Mouse (Mus musculus): ENCODE data around the gene Ptpa. TPM values are rescaled to one million over a fixed set of nuclear protein-coding genes. Genes with fewer than 3 reads are reported as not detected.

The Ptpa gene
- polyA plus RNA-seq, 1 experiment = 132 TPM

DNA sequence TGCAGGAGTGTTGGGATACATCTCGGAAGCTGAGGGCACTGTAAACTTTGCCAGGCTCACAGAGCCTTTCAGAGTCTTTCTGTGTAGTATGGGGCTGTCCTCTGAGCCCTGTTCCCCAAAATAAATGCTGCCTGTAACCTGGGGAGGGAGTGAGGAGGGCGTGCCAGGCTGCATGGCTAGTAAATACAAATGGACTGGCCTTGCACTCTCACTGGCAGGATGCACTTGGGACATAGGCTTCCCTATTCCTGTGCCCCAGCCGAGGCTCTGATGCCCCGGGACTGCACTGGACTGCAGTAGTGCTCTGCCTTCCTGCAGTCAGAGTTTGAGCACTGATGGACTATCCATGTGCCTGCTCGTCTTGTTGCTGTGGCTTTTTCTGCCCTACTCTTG lies 26.7 kb downstream of the Ptpa start:
- TF ChIP-seq CTCF (conservative IDR thresholded peaks at IDR 0.05; ENCODE audit: insufficient read depth, insufficient read length, low read depth, low read length) (no peak), POLR2A (IDR thresholded peaks at IDR 0.05; ENCODE audit: low read depth, low read length) (no peak)
- Histone ChIP-seq H3K4me3 (ENCODE audit: insufficient read depth, low read depth, low read length) (peak overlapping the region; percentile 41), H3K27ac (ENCODE audit: insufficient read depth, low read depth, low read length) (peak overlapping the region; percentile 97), H3K4me1 (ENCODE audit: control insufficient read depth, insufficient read depth, low read length) (peaks cover 53% of the 10 kb centered on the region), H3K36me3 (ENCODE audit: control insufficient read depth, insufficient read depth, low read length) (no peaks in the 10 kb centered on the region; the same call in 1 of the 2 replicates), H3K27me3 (replicated peaks; ENCODE audit: control insufficient read depth, insufficient read depth, low read length) (no peaks in the 10 kb centered on the region)
- no peak for DNase-seq
- 17% methylated on average over 5 of the region's 5 CpGs for WGBS

DNA sequence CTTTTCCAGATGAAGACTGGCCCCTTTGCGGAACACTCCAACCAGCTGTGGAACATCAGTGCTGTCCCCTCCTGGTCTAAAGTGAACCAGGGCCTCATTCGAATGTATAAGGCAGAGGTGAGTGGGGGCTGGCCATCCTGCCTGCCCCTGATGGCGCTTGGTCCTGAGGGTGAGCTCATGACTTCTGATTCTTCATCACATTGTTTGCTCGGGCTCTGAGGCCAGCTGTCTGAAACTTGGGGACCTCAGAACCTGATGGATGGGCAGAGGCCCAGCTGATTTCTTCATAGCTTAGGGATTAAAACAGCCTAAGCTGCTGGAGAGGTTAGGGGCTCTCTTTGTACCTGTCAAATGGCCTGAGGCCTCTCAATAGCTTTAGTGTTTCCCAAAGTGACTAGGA lies 27.4 kb downstream of the Ptpa start:
- TF ChIP-seq POLR2A (IDR thresholded peaks at IDR 0.05; ENCODE audit: low read depth, low read length) (no peak), CTCF (conservative IDR thresholded peaks at IDR 0.05; ENCODE audit: insufficient read depth, insufficient read length, low read depth, low read length) (no peak)
- no peaks in the 10 kb centered on the region for H3K27me3 ChIP-seq (replicated peaks; ENCODE audit: control insufficient read depth, insufficient read depth, low read length)
- no peaks in the 10 kb centered on the region; the same call in 1 of the 2 replicates for H3K36me3 ChIP-seq (ENCODE audit: control insufficient read depth, insufficient read depth, low read length)
- peaks cover 53% of the 10 kb centered on the region for H3K4me1 ChIP-seq (ENCODE audit: control insufficient read depth, insufficient read depth, low read length)
- no peak overlapping the region for H3K4me3 ChIP-seq (ENCODE audit: insufficient read depth, low read depth, low read length)
- DNase-seq = no peak
- H3K27ac ChIP-seq (ENCODE audit: insufficient read depth, low read depth, low read length) = peak overlapping the region; percentile 97
- WGBS = 51% methylated on average over 4 of the region's 4 CpGs

DNA sequence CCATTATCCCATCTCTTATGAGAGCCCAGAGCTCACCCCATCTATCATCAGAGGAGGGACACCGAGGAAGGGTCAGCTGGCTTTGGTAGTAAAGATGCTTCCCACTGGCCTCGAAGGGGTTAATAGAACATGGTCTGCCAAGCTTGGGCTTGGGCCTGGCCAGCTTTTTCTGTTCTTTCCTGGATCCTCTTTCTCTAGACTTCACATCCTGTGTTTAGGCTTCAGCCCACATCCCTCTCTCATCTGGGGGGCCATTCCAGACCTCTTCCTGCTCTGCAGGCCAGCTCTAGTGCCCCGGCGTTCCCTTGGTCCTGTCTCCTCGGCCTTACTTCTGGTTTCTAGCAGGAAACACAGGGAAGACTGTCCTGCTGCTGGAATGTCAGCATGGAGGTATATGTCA lies 28.2 kb downstream of the Ptpa start:
- TF ChIP-seq POLR2A (IDR thresholded peaks at IDR 0.05; ENCODE audit: low read depth, low read length) (no peak), CTCF (conservative IDR thresholded peaks at IDR 0.05; ENCODE audit: insufficient read depth, insufficient read length, low read depth, low read length) (no peak)
- H3K27ac ChIP-seq (ENCODE audit: insufficient read depth, low read depth, low read length) = peak overlapping the region; percentile 12; the same call in 1 of the 2 replicates
- H3K27me3 ChIP-seq (replicated peaks; ENCODE audit: control insufficient read depth, insufficient read depth, low read length) = no peaks in the 10 kb centered on the region
- H3K4me1 ChIP-seq (ENCODE audit: control insufficient read depth, insufficient read depth, low read length) = peaks cover 53% of the 10 kb centered on the region
- H3K36me3 ChIP-seq (ENCODE audit: control insufficient read depth, insufficient read depth, low read length) = no peaks in the 10 kb centered on the region
- DNase-seq = no peak
- no peak overlapping the region for H3K4me3 ChIP-seq (ENCODE audit: insufficient read depth, low read depth, low read length)
- 50% methylated on average over 5 of the region's 5 CpGs for WGBS

DNA sequence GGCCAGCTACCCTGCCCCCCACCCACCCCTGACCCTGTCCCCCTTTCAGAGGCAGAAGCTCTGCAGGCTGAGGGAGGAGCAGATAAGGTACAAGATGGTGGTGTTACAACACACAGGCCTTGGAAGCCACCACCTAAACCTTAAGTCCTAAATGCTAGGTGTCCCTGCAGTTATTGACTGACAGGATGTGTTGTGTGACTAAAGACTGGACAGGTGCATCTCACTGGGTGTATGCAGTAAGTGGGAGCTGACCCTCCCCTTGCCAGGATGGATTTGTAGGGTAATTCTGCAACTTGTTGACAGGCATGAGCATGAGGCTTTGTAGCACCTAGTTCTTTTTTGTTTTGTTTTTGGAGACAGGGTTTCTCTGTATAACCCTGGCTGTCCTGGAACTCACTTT lies 28.6 kb downstream of the Ptpa start:
- TF ChIP-seq CTCF (conservative IDR thresholded peaks at IDR 0.05; ENCODE audit: insufficient read depth, insufficient read length, low read depth, low read length) = no peak
- TF ChIP-seq POLR2A (IDR thresholded peaks at IDR 0.05; ENCODE audit: low read depth, low read length) = no peak
- Histone ChIP-seq H3K27ac (ENCODE audit: insufficient read depth, low read depth, low read length) (peak overlapping the region; percentile 46; the same call in 1 of the 2 replicates), H3K4me1 (ENCODE audit: control insufficient read depth, insufficient read depth, low read length) (peaks cover 50% of the 10 kb centered on the region), H3K36me3 (ENCODE audit: control insufficient read depth, insufficient read depth, low read length) (no peaks in the 10 kb centered on the region), H3K4me3 (ENCODE audit: insufficient read depth, low read depth, low read length) (no peak overlapping the region), H3K27me3 (replicated peaks; ENCODE audit: control insufficient read depth, insufficient read depth, low read length) (no peaks in the 10 kb centered on the region)
- no peak for DNase-seq

GRCm38 (mm10) chr2:30445312-30445711 lies 29.5 kb downstream of the Ptpa start:
- 26% methylated on average over 2 of the region's 2 CpGs for WGBS
- DNase-seq = peak; percentile 79
- H3K36me3 ChIP-seq (ENCODE audit: control insufficient read depth, insufficient read depth, low read length) = no peaks in the 10 kb centered on the region
- no peak for TF ChIP-seq CTCF (conservative IDR thresholded peaks at IDR 0.05; ENCODE audit: insufficient read depth, insufficient read length, low read depth, low read length)
- no peak for TF ChIP-seq POLR2A (IDR thresholded peaks at IDR 0.05; ENCODE audit: low read depth, low read length)
- H3K4me3 ChIP-seq (ENCODE audit: insufficient read depth, low read depth, low read length) = no peak overlapping the region
- no peaks in the 10 kb centered on the region for H3K27me3 ChIP-seq (replicated peaks; ENCODE audit: control insufficient read depth, insufficient read depth, low read length)
- peak overlapping the region; percentile 87 for H3K27ac ChIP-seq (ENCODE audit: insufficient read depth, low read depth, low read length)
- H3K4me1 ChIP-seq (ENCODE audit: control insufficient read depth, insufficient read depth, low read length) = peaks cover 41% of the 10 kb centered on the region

DNA sequence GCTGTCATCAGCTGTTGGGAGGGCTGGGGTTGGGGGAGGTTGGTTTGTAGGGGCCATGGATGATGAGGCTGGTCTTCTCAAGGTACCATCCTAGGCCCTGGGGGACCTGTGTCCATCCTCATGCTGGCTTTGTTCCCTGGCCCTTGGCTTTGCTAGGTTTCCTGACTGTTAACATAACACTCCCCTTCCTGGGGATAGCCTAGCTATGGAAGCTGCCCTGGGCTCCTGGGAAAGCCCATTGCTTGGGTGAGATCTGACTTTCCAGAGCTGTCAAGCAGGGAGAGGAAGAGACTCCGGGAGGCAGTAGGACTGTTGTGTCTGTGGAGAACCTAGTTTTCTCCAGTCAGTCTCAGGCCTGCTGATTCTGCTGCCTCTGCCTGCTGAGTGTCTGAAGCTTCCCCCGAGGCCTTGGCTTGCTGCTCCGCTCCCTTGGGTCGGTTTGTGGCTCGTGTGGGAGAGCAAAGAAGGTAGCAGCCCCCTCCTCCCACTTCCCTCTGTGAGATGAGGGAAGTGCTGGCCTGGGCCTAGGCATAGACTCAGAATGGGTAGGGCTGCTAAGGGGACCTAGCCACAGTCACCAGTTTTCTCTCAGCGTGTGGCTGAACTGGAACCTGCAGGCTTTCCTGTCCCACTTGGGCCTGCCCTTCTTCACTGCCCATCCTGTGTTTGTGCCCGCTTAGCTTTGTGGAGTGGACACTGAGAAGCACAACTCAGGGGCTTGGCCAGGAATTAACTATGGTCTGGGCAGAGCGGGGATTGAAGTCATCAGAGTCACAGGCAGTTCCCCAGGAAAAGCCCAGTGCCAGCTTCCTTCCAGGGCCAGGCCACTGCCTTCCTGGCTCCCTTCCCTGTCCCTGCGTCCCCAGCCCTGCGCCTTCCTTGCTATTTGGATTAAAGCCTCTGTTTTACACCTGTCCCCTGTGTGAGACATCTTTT lies 31.3 kb downstream of the Ptpa start:
- TF ChIP-seq CTCF (conservative IDR thresholded peaks at IDR 0.05; ENCODE audit: insufficient read depth, insufficient read length, low read depth, low read length) (no peak), POLR2A (IDR thresholded peaks at IDR 0.05; ENCODE audit: low read depth, low read length) (no peak)
- peak; percentile 54 for DNase-seq
- WGBS = 55% methylated on average over 10 of the region's 10 CpGs
- Histone ChIP-seq H3K4me1 (ENCODE audit: control insufficient read depth, insufficient read depth, low read length) (peaks cover 30% of the 10 kb centered on the region), H3K27me3 (replicated peaks; ENCODE audit: control insufficient read depth, insufficient read depth, low read length) (no peaks in the 10 kb centered on the region), H3K36me3 (ENCODE audit: control insufficient read depth, insufficient read depth, low read length) (no peaks in the 10 kb centered on the region), H3K27ac (ENCODE audit: insufficient read depth, low read depth, low read length) (peak overlapping the region; percentile 52), H3K4me3 (ENCODE audit: insufficient read depth, low read depth, low read length) (no peak overlapping the region)

GRCm38 (mm10) chr2:30448371-30448770 lies 32.5 kb downstream of the Ptpa start:
- Histone ChIP-seq H3K27me3 (replicated peaks; ENCODE audit: control insufficient read depth, insufficient read depth, low read length) (no peaks in the 10 kb centered on the region), H3K27ac (ENCODE audit: insufficient read depth, low read depth, low read length) (peak overlapping the region; percentile 52), H3K36me3 (ENCODE audit: control insufficient read depth, insufficient read depth, low read length) (no peaks in the 10 kb centered on the region), H3K4me1 (ENCODE audit: control insufficient read depth, insufficient read depth, low read length) (peaks cover 20% of the 10 kb centered on the region), H3K4me3 (ENCODE audit: insufficient read depth, low read depth, low read length) (no peak overlapping the region)
- no peak for DNase-seq
- 81% methylated on average over 7 of the region's 7 CpGs for WGBS
- TF ChIP-seq CTCF (conservative IDR thresholded peaks at IDR 0.05; ENCODE audit: insufficient read depth, insufficient read length, low read depth, low read length) (no peak), POLR2A (IDR thresholded peaks at IDR 0.05; ENCODE audit: low read depth, low read length) (no peak)
